Mouse (Mus musculus): ENCODE measurements around the gene Phyhd1. TPM values are rescaled to one million over a fixed set of nuclear protein-coding genes. Genes with fewer than 3 reads are reported as not detected.

Phyhd1 gene
- total RNA-seq, 2 experiments from 2014 or later = 16.8 to 21.9 TPM

- no peak for DNase-seq
Measured at GRCm38 (mm10) chr2:30256616-30257350, 9.2 kb upstream of the Phyhd1 start.

DNA sequence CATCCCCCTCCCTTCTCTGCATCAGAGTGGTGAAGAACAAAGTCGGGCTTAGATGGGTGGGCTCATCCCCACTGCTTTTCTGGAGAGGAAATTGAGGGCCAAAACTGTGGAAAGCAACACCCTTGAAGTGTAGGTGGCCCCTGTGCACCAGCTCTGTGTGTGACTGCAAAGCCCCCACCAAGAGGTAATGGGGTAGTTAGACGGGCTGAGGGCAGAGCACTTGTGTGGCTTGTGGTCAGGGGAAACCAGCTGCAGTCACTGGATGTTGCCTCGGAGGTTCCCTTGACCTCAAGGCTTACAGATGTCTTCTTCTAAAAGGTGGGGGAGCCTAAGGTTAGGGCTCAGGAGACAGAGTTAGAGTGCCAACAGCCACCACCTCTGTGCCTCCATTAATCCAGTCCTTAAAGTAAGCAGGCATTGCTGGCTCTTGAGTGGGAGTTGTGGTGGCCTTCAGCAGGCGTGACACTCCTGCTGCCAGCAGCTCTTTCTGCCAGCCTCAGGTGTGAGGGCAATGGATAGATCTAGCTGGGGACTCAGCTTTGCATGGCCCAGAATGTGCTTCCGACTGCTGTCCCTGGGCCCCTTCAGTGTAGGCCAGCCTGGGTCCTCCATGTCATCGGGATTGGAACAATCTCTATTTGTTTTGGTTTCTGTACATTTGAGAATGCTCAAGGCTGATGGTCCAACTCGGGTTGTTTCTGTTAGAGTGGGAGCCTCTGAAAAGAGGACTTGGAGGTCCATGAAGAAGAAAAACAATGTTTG, 8.1 kb upstream of the Phyhd1 start:
- no peak for DNase-seq

- DNase-seq = no peak
Measured at GRCm38 (mm10) chr2:30258600-30258999, 7.4 kb upstream of the Phyhd1 start.

GRCm38 (mm10) chr2:30259131-30260064, 6.6 kb upstream of the Phyhd1 start:
- DNase-seq = no peak

GRCm38 (mm10) chr2:30261064-30261736, 4.8 kb upstream of the Phyhd1 start:
- no peak for DNase-seq

DNA sequence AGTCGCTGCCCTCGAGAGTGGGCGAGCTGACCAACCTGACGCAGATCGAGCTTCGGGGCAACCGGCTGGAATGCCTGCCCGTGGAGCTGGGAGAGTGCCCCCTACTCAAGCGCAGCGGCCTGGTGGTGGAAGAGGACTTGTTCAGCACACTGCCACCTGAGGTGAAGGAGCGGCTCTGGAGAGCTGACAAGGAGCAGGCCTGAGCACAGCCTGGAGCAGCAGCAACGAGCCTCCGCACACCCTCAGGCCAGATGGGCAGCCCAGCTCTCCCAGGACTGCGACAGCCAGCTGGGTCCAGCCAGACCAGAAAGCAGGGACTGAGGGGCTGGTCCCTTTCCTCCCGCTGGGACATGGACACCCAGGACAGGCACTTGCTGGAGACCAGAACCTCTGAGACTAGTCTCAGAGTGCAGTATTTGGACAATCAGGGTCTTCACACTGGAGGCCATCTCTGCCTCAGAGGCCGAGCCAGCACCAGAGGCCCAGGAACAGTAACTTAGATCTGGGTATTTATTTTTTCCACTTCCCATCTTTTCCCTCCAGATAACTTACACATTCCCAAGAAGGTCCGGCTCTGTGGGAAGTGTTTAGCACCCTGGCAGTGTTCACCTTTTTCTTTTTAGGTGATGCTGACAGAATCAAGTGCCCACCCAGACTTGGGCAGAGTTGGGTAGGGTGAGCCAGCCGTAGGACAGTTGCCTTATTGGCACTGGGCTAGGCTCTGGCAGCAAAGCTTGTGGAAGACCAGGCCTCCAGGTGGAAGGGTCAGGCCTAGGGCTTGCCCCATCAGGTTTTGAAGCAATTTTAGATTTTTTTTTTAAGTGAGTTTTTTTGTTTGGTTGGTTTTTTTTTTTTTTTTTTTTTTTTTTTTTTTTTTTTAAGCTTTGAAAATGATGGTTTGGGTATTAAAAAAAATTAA, 3.8 kb upstream of the Phyhd1 start:
- no peak for DNase-seq

- DNase-seq = peak; percentile 64 to 68
Measured at GRCm38 (mm10) chr2:30262840-30263441, 3.1 kb upstream of the Phyhd1 start.

DNA sequence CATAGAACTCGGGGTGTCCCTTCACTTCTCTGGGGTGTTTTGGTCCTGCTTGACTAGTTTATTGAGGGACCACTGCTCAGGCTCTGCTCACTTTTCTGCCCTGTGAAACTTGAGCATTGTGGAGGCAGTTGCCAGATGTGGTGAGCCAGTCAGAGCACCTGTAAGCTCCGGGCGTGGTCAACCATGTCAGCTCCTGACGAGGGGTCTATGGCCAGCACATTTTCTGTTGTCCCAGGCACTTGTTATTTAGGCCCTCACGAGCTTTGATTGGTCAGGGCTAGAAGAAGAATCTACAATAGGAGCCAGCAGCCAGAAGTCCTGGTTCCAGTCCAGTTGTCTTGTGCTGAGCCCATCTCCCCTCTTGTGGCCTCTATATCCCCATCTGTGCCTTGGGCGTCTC, 2.2 kb upstream of the Phyhd1 start:
- DNase-seq = no peak

DNA sequence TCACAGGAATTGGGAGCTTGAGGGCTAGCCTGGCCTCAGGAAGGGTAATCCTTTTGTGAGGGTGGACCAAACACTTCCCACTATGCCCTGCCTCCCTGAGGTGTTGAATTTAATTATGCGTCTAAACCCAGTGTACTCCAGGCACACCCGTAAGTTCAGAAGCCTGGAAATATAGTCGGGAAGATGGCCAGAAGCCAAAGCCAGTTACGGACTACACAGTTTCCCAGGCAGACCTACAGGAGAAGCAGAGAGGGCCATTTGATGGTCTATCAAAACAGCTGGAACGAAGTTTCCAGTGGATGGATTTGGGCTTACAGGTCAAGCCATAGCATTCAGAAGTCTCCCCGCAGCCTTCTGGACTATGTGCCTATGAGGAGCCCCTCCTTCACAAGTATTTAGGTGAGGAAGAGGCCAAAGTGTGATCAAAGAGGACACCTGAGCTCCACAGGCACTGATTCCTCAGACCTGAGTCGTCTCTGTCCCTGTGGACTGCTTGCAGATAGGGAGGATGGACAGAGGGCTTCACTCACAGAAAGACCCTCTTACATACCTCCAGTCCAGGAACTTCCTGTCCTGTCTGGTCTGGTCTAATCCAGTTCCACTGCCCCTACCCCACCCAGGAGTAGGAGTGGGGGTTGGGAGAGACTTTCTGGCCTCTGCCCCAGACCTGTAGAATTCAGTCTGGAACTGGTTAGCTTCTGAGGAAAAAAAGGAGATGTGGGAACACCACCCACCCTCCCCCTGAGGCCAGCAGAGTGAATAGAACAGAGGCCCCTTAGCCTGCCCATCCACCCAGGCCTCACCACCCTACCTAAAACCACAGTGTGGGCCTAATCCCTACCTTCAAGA, 1.1 kb upstream of the Phyhd1 start:
- DNase-seq = no peak

GRCm38 (mm10) chr2:30266392-30266941, 464 bp downstream of the Phyhd1 start:
- DNase-seq = peak; percentile 45 to 52

DNA sequence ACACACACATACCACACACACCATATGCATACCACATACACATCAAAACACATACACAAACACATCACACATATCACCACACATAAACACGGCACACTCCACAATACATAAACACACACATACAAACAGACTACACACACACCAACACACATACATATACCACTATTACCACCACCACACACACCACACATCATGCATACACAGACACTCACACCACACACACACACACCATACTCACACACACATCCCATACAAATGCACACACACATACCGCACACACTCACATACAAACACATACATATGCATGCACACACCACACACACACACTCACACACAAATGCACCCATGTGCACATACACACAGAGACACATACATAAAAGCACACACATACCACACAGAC, 1.5 kb downstream of the Phyhd1 start:
- DNase-seq = no peak

GRCm38 (mm10) chr2:30268371-30268770, 2.4 kb downstream of the Phyhd1 start:
- no peak for DNase-seq

DNA sequence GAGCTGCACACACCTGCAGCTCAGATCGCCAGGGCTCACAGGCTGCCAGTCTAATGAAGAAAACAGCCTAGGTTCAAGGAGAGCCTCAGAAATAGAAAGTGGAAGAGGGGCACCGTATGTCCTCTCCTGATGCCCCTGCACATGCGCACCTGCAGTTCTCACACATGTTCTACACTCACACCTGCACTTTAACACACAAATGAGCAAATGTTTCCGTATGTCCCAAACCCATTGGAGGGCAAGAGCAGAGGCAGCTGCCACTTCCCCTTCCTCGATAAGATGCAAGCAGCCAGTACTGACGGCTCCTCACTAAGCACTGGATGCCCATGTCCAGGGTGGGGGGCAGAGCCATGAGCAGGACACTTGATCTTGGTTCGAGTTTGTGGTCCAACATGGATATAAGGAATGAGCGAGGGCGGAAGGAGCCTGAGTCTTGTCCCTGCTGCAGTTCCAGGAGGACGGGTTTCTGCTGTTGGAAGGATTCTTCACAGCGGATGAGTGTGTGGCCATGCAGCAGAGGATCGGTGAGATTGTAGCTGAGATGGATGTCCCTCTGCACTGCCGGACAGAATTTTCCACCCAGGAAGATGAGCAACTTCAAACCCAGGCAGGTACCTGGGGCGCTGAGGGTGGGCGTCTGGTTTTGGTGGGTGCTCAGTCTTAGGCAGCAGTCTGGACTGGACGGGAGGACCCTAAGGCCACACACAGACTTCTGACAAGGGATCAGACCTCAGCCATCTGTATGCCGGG, 3.4 kb downstream of the Phyhd1 start:
- no peak for DNase-seq

GRCm38 (mm10) chr2:30270134-30270533, 4.1 kb downstream of the Phyhd1 start:
- DNase-seq = peak; percentile 59 to 71

DNA sequence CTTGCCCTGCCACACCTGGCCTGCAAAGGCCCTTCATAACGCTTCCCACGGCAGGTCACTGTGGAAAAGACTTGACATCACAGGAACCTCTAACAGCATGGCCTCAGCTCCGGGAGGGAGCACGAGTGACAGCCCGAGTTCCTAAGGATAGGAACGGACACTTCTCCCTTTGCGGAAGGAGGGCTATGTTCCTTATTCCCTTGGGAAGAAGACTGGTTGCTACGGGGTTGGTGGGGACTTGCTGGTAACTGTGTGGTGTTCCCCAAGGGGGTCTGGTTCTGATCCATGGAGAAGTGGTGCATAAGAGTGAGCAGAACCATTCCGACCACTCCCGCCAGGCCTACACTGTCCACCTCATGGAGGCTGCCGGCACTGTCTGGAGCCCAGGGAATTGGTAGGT, 14.7 kb downstream of the Phyhd1 start, which contains the start of gene Gm28038:
Gene Gm28038, plus strand, starts transcription at position 301 of the 400 bp plus-strand sequence.
- no peak for DNase-seq

DNA sequence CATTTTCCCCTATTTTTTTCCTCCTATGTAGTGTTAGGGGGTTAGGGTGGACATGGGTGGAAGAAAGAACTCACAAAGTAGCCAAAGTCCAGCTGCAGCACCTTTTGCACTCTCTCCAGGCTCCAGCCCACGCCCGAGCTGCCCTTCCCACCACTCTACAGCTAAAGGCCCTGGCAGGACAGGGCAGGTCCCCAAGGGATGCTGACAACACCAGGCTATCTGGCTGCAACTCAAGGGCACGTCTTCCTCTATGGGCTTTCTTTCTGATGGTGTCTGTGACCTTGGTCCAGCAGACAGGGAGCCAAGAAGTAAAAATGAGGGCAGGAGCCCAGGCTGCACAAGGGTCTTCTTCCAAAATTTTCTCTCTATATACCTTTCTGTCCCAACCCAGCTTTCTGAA, 15.6 kb downstream of the Phyhd1 start:
- DNase-seq = no peak

- DNase-seq = no peak
Measured at GRCm38 (mm10) chr2:30283193-30283592, 17.2 kb downstream of the Phyhd1 start.

GRCm38 (mm10) chr2:30285004-30285403, 19.0 kb downstream of the Phyhd1 start:
- no peak for DNase-seq
